Mouse (Mus musculus): ENCODE measurements around the gene Dpyd. TPM values are rescaled to one million over a fixed set of nuclear protein-coding genes. Genes with fewer than 3 reads are reported as not detected.

Dpyd gene
- polyA plus RNA-seq, 1 experiment from 2014 or later, result 3.6 TPM

GRCm38 (mm10) chr3:119447559-119447958 is 885.6 kb downstream of the Dpyd start:
- Histone ChIP-seq H3K4me3 (ENCODE audit: low read depth, low read length) (no peak overlapping the region), H3K4me1 (replicated peaks; ENCODE audit: control insufficient read depth, insufficient read depth, low read length) (no peaks in the 10 kb centered on the region), H3K4me2 (replicated peaks; ENCODE audit: low read depth, low read length) (no peak overlapping the region), H3K27ac (ENCODE audit: low read depth, low read length) (no peak overlapping the region), H3K9ac (ENCODE audit: low read depth, low read length) (no peak overlapping the region), H3K27me3 (ENCODE audit: control insufficient read depth, insufficient read depth, low read length) (no peaks in the 10 kb centered on the region), H3K36me3 (ENCODE audit: control insufficient read depth, insufficient read depth, low read length) (no peaks in the 10 kb centered on the region), H3K9me3 (ENCODE audit: control insufficient read depth, low read length) (no peaks in the 10 kb centered on the region)
- ATAC-seq (ENCODE audit: low FRiP score), result no peak
- DNase-seq (ENCODE audit: low spot score), result no peak
- WGBS, result 82% methylated on average over 2 of the region's 2 CpGs

GRCm38 (mm10) chr3:119464073-119464472 is 902.1 kb downstream of the Dpyd start:
- 67% methylated on average over 2 of the region's 2 CpGs for WGBS
- DNase-seq (ENCODE audit: low spot score), result no peak

GRCm38 (mm10) chr3:119464479-119464878 is 902.5 kb downstream of the Dpyd start:
- peak; percentile 52 for DNase-seq (ENCODE audit: low spot score)

More at GRCm38 (mm10) chr3:119464073-119464472, 902.1 kb downstream of the Dpyd start:
- H3K4me2 ChIP-seq (replicated peaks; ENCODE audit: low read depth, low read length), result no peak overlapping the region
- H3K9ac ChIP-seq (ENCODE audit: low read depth, low read length), result no peak overlapping the region
- no peaks in the 10 kb centered on the region for H3K27me3 ChIP-seq (ENCODE audit: control insufficient read depth, insufficient read depth, low read length)
- ATAC-seq (ENCODE audit: low FRiP score), result no peak
- H3K9me3 ChIP-seq (ENCODE audit: control insufficient read depth, low read length), result no peaks in the 10 kb centered on the region
- no peak overlapping the region for H3K4me3 ChIP-seq (ENCODE audit: low read depth, low read length)
- H3K27ac ChIP-seq (ENCODE audit: low read depth, low read length), result no peak overlapping the region
- no peaks in the 10 kb centered on the region for H3K4me1 ChIP-seq (replicated peaks; ENCODE audit: control insufficient read depth, insufficient read depth, low read length)
- H3K36me3 ChIP-seq (ENCODE audit: control insufficient read depth, insufficient read depth, low read length), result no peaks in the 10 kb centered on the region

GRCm38 (mm10) chr3:119467723-119468122 is 905.8 kb downstream of the Dpyd start:
- DNase-seq (ENCODE audit: low spot score), result no peak
- Histone ChIP-seq H3K4me2 (replicated peaks; ENCODE audit: low read depth, low read length) (no peak overlapping the region), H3K36me3 (ENCODE audit: control insufficient read depth, insufficient read depth, low read length) (no peaks in the 10 kb centered on the region), H3K4me1 (replicated peaks; ENCODE audit: control insufficient read depth, insufficient read depth, low read length) (no peaks in the 10 kb centered on the region), H3K27ac (ENCODE audit: low read depth, low read length) (no peak overlapping the region), H3K4me3 (ENCODE audit: low read depth, low read length) (no peak overlapping the region), H3K9ac (ENCODE audit: low read depth, low read length) (no peak overlapping the region), H3K27me3 (ENCODE audit: control insufficient read depth, insufficient read depth, low read length) (no peaks in the 10 kb centered on the region), H3K9me3 (ENCODE audit: control insufficient read depth, low read length) (no peaks in the 10 kb centered on the region)
- no peak for ATAC-seq (ENCODE audit: low FRiP score)
- WGBS, result 82% methylated on average over 2 of the region's 2 CpGs

More at GRCm38 (mm10) chr3:119464479-119464878, 902.5 kb downstream of the Dpyd start:
- Histone ChIP-seq H3K4me3 (ENCODE audit: low read depth, low read length) (no peak overlapping the region), H3K9ac (ENCODE audit: low read depth, low read length) (no peak overlapping the region), H3K9me3 (ENCODE audit: control insufficient read depth, low read length) (no peaks in the 10 kb centered on the region), H3K4me1 (replicated peaks; ENCODE audit: control insufficient read depth, insufficient read depth, low read length) (no peaks in the 10 kb centered on the region), H3K27me3 (ENCODE audit: control insufficient read depth, insufficient read depth, low read length) (no peaks in the 10 kb centered on the region), H3K27ac (ENCODE audit: low read depth, low read length) (no peak overlapping the region), H3K36me3 (ENCODE audit: control insufficient read depth, insufficient read depth, low read length) (no peaks in the 10 kb centered on the region), H3K4me2 (replicated peaks; ENCODE audit: low read depth, low read length) (no peak overlapping the region)
- WGBS, result 24% methylated on average over 1 of the region's 1 CpGs
- peak; percentile 79 for ATAC-seq (ENCODE audit: low FRiP score)

All from hindbrain, embryonic 11.5 days (tissue).